Mouse (Mus musculus): ENCODE data around the gene Gm47955.

- no peak for TF ChIP-seq USF2 (IDR thresholded peaks at IDR 0.05; ENCODE audit: borderline replicate concordance in 1 of 2, insufficient read depth in 1 of 2, low read depth in 1 of 2, low read length in 2 of 2)
- TF ChIP-seq USF1 (IDR thresholded peaks at IDR 0.05; ENCODE audit: low read depth, low read length), result no peak
- TF ChIP-seq E2F4 (IDR thresholded peaks at IDR 0.05; ENCODE audit: borderline replicate concordance, low read depth, low read length), result no peak
- TF ChIP-seq GABPA (IDR thresholded peaks at IDR 0.05; ENCODE audit: low read depth, low read length), result no peak
- no peak for TF ChIP-seq MAX (IDR thresholded peaks at IDR 0.05; ENCODE audit: low read length)
- no peak for TF ChIP-seq POLR2A (IDR thresholded peaks at IDR 0.05; ENCODE audit: control insufficient read depth in 1 of 2, insufficient read depth in 1 of 2, low read depth in 1 of 2, low read length in 2 of 2, poor library complexity in 1 of 2)
- no peak for TF ChIP-seq TBP (IDR thresholded peaks at IDR 0.05; ENCODE audit: low read depth, low read length)
Observed at GRCm38 (mm10) chr1:82973244-82973643, 13.2 kb downstream of the Gm47955 start.

Measured in MEL (cell line).